Mouse (Mus musculus) liver, embryonic 14.5 days (tissue): ENCODE results near the gene Reps2.

Experiments used
- CTCF ChIP-seq: IDR thresholded peaks from 2 replicates; pipeline ENCODE4 v1.5.1; 2016; ENCODE audit warnings: antibody characterized with exemption, low read depth, control low read depth
- EP300 ChIP-seq: IDR thresholded peaks from 2 replicates; pipeline ENCODE4 v1.6.1; 2016; ENCODE audit warnings: antibody characterized with exemption, low read depth

GRCm38 (mm10) chrX:162622091-162622437 lies 21.4 kb downstream of the Reps2 start:
- no peak for TF ChIP-seq CTCF
- no peak for TF ChIP-seq EP300
